Mouse (Mus musculus): ENCODE results near the gene Lrrc72. TPM values are rescaled to one million over a fixed set of nuclear protein-coding genes. Genes with fewer than 3 reads are reported as not detected.

Lrrc72 gene
- total RNA-seq, 1 experiment from 2014 or later = not detected

GRCm38 (mm10) chr12:36189610-36190009, 63.6 kb downstream of the Lrrc72 start:
- no peak for DNase-seq

- no peak for DNase-seq
Measured at GRCm38 (mm10) chr12:36187081-36187480, 66.1 kb downstream of the Lrrc72 start.

- DNase-seq = peak; percentile 38
Measured at GRCm38 (mm10) chr12:36182570-36182969, 70.6 kb downstream of the Lrrc72 start.

GRCm38 (mm10) chr12:36177227-36177626, 76.0 kb downstream of the Lrrc72 start:
- DNase-seq = no peak

- no peak for DNase-seq
Measured at GRCm38 (mm10) chr12:36165299-36165698, 87.9 kb downstream of the Lrrc72 start.

GRCm38 (mm10) chr12:36164126-36164791, 88.9 kb downstream of the Lrrc72 start:
- DNase-seq = no peak

Other genes with a start within 250 kb of the Lrrc72 start
- gene Tspan13, start 210.9 kb downstream of the Lrrc72 start, total RNA-seq (2021) = 27.2 and 36.1 TPM in 2 replicates
- gene Ankmy2, start 96.3 kb downstream of the Lrrc72 start, total RNA-seq (2021) = 28.4 and 32.3 TPM in 2 replicates
- 33.4 and 43.9 TPM in 2 replicates for gene Bzw2, start 95.3 kb downstream of the Lrrc72 start, total RNA-seq (2021)
- 1.9 and 2.2 TPM in 2 replicates for gene Sostdc1, start 60.7 kb upstream of the Lrrc72 start, total RNA-seq (2021)
- gene Ispd, start 128.1 kb upstream of the Lrrc72 start, total RNA-seq (2021) = 6.2 and 7.4 TPM in 2 replicates
- 1.1 and 2.3 TPM in 2 replicates for gene D630036H23Rik, start 128.8 kb upstream of the Lrrc72 start, total RNA-seq (2021)